Mouse (Mus musculus) thymus, postnatal 14 days (tissue): Measurements from ENCODE around the gene Kdelc1.

Experiments used
- DNase-seq: peaks from one replicate; pipeline ENCODE4 v3.0.0; 2021

The Kdelc1 gene

GRCm38 (mm10) chr1:44118239-44119054 lies at the start of gene Kdelc1, which contains the start of gene Bivm:
Gene Kdelc1 (minus strand): TSS chr1:44118808.
Gene Bivm (plus strand): TSS chr1:44118957.
- DNase-seq: peak; percentile 74

GRCm38 (mm10) chr1:44167859-44168383 lies 49.3 kb upstream of the Kdelc1 start:
- DNase-seq: no peak

DNA sequence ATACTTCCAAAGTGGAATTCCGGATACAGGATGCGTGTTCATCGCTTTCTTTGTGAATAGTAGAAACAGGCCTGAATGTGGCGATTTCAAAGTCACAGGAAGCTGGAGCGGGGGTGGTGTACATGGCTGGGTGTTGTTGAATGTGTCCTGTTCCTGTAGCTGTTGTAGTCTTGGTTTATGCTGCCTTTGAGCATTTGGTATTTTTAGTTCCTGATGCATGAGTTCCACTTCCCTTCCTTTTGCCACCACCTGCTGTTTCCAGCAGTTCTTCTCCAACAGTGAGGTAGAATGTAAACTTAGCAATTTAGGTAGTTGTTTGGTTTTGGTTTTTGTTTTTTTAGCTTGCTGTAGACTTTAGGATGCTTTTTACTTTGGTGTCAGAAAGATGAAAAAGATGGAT lies 43.8 kb upstream of the Kdelc1 start:
- no peak for DNase-seq

- no peak for DNase-seq
Observed at GRCm38 (mm10) chr1:44161818-44162217, 43.2 kb upstream of the Kdelc1 start.

- DNase-seq: no peak
Observed at GRCm38 (mm10) chr1:44158317-44158716, 39.7 kb upstream of the Kdelc1 start.

- peak; percentile 44 for DNase-seq
Observed at GRCm38 (mm10) chr1:44155287-44155686, 36.7 kb upstream of the Kdelc1 start.

DNA sequence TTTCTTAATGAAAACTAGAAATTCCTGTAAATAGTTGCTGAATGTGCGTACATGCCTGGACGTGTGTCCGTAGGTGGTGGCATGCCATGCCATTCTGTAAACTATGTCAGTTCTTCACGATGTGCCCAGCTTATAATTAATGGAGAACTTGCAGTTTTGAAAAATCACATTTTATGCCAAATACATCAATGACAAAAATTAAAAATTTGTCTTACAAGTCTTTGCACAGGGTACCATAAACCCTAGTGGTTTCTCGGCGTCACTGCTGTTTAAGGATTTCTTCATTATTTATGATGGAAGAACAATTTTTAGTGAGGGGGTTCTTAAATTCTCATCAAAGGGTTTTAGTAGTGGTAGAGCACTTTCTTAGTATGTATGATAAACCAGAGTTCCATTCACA lies 30.1 kb upstream of the Kdelc1 start:
- DNase-seq: no peak

DNA sequence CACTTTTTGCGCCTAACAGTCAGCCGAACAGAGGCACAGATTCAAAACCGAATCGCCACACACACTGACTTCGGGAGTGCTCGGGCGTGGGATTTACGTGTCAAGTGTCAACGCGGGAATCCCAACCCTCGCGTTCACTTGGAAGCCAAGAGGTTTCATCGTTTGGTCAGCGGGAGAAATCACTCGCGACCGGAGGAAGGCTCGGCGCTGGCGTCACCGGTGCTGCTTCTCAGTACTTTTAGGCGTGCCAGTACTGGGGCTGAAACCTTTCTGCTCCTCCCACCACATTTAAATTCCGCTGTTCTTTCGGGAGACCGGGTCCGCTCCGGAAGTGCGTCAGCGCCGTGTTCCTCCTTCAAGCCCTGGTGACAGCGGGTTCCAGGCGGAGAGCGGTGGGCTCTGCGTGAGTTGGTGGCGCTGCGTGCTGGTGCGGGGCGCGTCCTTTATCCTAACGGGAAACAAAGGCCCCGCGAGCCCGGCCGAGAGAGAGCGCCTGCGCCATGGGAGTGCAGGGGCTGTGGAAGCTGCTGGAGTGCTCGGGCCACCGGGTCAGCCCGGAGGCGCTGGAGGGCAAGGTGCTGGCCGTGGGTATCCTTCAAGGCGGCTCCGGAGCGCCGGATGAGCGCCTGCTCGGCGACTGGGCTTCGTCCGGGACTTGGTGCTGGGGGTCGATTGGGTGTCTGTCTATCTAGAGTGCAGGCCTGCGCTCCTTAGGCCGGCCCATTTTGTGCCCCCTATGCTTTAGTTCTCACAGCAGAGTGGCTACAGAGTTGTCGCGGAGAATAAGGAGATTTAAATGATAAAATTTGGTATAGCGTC lies 29.2 kb upstream of the Kdelc1 start, which contains the start of gene Ercc5:
Ercc5 (plus strand) TSS at position 182 of the 819 bp plus-strand sequence.
- DNase-seq: peak; percentile 87

DNA sequence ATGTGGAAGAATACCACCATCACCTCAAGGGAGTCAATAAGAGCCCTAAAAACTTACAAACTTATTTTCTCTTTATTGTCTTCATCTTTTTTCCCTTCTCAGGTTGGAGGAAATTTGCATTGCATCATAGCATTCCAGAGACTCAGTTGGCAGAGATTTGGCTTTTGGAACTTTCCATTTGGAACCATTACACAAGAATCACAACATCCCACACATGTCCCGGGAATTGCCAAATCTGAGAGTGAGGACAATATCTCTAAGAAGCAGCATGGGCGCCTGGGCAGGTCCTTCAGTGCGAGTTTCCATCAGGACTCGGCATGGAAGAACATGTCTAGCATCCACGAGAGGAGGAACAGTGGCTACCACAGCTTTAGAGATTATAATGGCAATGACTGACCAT lies 24.1 kb upstream of the Kdelc1 start:
- no peak for DNase-seq

DNA sequence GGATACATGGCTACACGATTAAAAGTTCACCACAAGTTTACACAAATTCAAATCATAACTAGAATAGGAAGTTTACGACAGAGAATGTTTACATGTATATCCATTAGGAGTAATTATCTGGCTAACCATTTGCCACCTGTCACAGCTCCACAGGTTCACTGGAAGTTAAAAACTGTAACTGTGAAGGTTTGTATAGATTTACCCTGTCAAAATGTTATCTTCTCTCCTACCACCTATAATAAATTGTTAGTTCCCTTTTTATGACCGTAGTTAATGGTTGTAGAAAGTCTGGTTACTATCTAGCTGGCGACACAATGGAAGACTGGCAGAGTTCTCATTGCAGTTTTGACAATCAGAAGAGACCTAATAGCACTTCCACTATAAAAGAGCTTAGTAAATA lies 21.6 kb upstream of the Kdelc1 start:
- no peak for DNase-seq

DNA sequence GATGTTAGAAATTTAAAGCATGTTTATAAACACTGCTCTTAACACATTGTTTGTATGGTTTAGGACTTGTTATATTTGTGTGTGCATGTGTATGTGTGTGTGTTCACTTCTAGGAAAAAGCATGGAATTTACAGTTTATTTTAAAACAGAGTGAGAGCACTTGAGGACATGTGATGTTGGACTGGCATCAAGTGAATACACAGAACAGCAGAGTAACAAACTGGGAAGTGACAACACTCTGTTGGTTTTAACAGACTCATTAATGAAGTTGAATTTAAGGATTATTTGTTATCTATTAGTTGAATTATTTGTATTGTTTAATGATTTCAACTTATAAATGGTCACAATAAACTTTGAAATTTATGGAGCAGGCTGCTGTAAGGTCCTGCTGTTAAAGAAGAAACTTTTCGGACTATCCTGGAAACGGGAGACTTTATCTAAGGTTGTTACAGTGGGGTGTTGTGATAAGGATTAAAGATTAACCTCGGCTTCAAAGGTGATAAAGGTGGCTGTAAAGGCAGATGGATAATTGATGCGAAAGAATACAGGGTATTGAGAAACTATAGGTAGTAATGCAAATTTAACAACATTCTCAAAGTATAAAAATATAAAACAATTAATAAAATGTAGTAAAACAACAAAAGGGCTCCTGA lies 11.4 kb upstream of the Kdelc1 start:
- no peak for DNase-seq

- DNase-seq: no peak
Observed at GRCm38 (mm10) chr1:44125590-44125989, 7.0 kb upstream of the Kdelc1 start.

- DNase-seq: peak; percentile 37
Observed at GRCm38 (mm10) chr1:44122256-44122655, 3.6 kb upstream of the Kdelc1 start.

GRCm38 (mm10) chr1:44120074-44120406 lies 1.4 kb upstream of the Kdelc1 start:
- no peak for DNase-seq

DNA sequence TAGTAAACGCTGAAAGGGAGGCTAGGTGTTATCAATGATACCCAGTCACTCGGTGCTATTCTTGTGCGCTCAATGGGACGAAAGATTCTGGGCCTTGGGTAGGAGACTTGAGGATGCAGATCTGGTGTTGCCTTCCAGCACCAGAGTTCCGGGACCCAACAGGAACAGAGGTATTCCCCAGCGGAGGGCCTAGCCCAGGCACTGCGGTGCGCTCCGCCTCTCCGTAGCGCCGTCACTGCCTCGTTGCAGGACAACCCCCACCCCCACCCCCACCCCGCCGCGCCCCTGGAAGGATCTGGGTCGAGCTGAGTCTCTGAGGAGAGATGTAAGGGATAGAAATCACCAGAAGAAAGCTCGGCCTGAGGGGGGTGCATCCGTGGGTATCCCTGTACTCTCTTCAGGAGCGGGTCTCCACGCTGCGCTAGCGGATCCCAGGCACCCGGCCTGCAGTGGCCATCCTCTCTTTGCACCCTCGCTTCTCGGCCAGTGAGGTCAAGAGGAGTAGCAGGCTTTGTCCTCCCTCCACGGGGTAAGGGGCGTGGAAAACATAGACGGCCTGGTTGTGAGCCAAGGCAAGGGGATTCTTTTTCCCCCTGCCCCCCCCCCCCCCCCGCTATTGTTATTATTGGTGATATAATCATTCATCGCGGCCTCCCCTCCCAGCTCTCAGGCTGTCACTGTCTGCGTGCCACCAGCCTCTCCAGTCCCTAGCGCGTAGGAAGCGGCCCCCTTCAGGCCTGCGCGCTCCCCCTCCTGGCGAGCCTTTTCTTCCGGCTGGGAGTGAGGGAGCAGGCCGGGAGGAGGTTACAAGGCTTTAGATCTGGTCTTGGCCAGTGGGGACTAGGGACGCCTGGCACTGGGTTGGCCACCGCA lies 829 bp upstream of the Kdelc1 start:
- peak; percentile 85 for DNase-seq

GRCm38 (mm10) chr1:44117571-44117970 lies 1.0 kb downstream of the Kdelc1 start:
- DNase-seq: no peak

GRCm38 (mm10) chr1:44102939-44103338 lies 15.7 kb downstream of the Kdelc1 start:
- DNase-seq: peak; percentile 9

DNA sequence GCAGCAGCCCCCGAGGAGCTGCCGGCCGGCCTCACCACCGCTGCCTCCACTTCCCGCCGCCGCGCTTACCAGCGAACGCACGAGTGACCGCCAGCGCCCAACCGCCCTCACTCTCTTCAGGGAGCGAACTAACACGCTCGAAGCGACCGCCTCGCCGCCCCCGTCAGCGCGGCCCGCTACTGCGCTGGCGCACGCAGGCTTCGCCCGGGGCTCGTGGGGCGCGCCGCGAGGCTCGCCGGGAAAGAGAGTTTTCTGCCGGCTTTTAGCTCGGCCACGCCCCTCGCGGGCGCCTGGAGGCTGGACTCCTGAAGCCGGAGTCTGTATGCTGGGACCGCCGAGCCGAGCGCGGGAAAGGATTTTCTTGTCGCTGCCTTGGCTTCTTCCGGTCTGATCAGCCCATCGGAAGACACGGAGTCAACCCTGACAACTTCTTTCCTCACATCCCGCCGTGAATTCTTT lies 16.3 kb downstream of the Kdelc1 start, which contains the start of gene Tex30:
Tex30 (minus strand) TSS at position 183 of the 459 bp plus-strand sequence.
- peak; percentile 95 for DNase-seq

GRCm38 (mm10) chr1:44101448-44102225 lies 17.0 kb downstream of the Kdelc1 start:
- peak; percentile 69 for DNase-seq

- DNase-seq: peak; percentile 64
Observed at GRCm38 (mm10) chr1:44064625-44065024, 54.0 kb downstream of the Kdelc1 start.

DNA sequence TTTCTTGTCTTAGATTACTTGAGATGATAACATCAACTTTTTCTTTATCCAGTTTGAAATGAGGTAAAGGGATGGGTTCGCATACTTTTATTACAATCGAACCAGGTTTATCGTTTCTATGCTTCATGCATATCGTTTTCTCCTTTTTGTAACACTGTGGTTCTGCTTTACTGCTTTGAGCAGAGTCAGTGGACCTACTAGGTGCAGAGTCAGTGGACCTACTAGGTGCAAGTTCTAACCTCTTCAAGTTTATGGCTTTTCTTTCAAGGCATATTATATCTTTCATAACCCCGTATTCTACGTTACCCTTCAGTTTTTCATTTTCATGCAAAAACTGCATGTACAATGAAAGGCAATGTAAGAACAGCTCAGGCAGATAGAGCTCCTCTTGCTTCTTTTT lies 55.2 kb downstream of the Kdelc1 start:
- DNase-seq: no peak
